Mouse (Mus musculus): ENCODE results near the gene Ncaph. TPM values are rescaled to one million over a fixed set of nuclear protein-coding genes. Genes with fewer than 3 reads are reported as not detected.
"Not testable (repeated sequence)": the region's sequence is repeated elsewhere in the genome, so short reads cannot be mapped to it uniquely, and the experiment has no call there.

The Ncaph gene
- 1 to 10 TPM; 1.4 to 2.6 TPM for total RNA-seq (2021)
- polyA plus RNA-seq (2012; rRNA removed) = 0.46 and 0.89 TPM in 2 replicates
- long read RNA-seq, partial matches to known transcripts = 0 of 4 reads
- long read RNA-seq, other reads (novel, unspliced or antisense) = 0 of 4 reads

DNA sequence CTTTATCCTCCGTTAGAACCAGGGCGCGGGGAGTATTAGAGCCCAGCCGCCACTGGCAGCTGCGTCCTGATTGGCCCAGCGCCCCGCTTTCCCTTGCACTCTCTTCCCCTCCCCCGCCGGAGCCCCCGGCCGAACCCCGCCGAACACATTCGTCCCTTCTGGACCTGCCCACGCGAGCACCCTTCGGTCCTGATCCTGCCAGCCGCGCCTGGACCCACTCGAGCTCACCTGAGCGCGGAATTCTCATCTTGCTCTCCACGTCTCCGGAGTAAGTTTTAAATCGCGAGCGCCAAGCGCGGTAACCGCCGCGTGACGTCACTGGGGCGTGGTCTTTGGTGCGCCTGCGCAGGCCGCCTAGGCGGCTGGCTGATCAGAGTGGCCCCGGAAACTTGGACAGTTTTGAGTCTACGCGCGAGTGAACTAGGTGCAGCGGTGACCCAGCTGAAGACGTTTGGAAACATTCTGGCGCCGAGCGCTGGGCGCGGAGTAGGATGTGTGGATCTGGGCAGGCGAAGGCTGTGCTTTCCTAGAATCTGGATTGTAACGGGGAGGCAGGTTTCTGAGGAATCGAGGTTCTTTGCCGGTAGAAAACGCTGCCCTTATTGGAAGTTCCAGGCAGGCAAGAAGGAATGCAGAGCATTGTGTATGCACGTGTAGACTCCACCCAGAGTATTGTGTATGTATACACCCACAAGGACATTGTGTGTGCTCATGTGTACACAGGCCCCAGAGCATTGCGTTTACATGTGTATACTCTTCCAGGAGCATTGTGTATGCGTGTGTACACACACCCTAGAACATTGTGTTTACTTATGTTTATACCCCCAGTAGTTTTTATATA is at the start of gene Ncaph:
Gene Ncaph (minus strand): TSS at position 334 of the 841 bp plus-strand sequence.
- peak; percentile 96 for DNase-seq

DNA sequence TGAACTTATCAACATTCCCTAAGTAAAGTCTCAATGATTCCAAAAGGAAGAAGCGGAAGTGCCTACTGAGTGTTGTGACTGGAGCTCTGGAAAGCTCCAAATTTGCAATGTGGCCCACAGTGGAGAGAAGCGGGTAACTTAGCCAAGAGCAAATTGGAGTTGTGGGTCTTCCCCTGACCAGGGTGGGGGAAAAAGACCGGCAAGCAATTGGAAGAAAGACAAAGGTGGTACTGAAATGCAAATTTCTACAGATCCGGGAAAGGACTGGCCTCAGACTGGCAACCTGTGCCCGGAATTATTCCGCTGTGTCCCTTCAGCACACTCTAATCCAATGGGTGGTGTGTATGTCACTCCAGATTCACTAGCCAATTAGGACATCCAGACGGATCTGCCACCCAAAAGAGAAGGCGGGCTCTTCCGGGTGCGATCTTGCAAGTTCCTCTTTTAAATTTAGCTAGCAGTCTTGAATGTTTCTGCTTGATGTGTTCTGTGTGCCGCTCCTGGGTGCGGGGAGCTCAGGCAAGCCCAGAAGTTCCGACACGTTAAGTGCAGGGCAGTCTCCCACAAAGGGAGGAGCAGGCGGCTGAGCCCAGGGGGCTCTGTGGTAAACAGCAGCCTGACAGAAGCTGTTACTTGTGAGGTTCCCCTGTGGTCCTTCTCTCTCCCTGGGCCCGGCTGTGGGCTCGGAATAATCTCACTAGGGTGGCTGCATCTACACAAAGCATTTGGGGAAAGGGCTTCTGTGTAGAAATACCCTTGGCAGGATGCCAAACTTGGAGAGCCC is 49.0 kb upstream of the Ncaph start:
- DNase-seq = peak; percentile 88

DNA sequence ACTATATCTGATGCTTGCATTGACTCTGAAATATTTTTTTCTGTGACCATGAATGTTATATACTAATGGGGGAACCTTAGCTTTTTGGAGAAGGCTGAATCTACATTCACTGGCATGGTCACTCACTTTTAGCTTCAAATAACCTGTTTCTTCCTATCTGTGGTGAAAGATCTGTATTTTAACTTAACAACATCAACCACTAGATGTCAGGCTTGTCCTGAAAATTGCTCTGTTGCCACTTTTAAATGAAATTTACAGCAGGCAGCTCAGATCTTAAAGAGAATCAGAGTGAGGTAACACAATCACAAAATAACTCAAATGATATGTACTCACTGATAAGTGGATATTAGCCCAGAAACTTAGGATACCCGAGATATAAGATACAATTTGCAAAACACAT is 32.5 kb upstream of the Ncaph start:
- DNase-seq = peak; percentile 10

DNA sequence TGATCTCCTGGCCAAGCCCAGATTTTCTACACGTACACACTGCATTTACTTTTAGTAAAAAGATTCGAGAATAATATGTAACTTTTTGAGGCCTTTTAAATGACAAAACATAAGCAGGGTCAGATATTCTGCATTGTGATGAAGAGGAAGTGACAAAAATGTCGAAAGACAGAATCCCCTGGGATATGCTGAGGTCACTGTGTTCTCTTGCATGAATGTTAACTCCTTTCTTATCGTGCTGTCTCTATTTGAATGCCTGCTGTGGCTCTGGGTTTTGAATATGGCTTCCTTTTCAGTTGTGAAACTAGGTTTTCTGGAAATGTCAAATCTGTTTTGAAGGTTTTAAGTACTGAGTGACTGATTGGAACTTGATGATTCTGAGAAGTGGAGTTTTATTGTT is 31.9 kb upstream of the Ncaph start:
- no peak for DNase-seq

DNA sequence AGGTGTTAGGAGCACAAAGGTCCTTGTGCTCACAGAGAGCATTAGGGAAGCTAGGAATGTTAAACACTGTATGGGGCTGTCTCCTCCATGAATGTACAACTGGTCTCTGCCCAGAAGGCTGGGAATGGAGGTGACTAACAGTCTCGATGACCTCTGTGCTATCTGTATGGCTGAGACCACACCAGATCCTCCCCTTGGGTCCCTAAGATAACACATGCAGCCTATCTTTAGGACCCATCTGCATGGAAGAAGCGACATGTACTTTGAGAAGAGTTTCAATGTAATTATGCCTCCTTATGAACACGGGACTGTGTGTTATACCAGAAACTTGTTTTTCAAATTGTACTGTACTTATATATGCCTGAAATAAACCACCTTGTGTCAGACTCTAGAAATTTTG is 11.9 kb upstream of the Ncaph start:
- no peak for DNase-seq

DNA sequence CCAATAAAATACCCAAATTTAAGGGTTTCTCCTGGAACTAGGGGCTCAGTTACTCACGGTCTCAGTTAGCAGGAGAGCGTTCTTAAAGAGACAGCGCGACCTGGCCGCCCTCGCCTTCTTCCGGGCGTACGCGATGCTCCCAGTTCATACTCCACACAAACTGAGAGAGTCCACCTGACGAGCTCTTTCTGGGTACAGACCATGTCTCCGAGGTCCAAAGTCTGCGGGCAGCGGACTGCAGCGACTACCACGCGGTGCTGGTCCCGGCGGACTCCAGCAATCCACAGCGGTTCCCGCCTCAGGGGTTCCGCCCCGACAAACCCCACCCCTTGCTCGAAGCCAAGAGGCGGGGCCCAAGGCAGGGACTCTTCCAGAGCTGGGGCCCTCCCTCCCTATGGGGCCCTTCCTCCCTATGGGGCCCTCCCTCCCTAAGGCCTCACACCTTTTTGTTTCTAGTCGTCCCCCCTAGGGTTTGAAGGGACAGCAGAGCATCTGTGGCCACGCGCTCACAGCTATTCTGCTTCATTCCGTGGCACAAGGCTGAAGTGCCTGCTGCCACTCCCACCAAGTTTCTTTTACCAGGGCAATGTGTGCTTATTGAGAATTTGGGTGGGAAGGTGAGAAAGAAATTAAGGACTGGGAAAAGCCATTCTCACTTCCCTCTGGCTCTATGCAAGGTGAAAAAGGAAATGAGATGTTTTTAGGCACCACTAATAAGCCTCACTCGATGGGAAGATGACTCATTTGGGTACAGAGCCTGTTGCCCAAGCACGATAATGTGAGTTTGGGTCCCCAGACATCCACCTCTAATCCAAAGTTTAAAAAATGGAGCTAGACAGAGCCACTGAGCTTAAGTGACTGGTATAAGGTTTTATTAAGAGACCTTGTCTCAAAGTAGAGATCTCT is 9.7 kb upstream of the Ncaph start, which contains the start of gene Itpripl1:
Gene Itpripl1 (minus strand): TSS at position 285 of the 906 bp plus-strand sequence.
- peak; percentile 90 for DNase-seq

DNA sequence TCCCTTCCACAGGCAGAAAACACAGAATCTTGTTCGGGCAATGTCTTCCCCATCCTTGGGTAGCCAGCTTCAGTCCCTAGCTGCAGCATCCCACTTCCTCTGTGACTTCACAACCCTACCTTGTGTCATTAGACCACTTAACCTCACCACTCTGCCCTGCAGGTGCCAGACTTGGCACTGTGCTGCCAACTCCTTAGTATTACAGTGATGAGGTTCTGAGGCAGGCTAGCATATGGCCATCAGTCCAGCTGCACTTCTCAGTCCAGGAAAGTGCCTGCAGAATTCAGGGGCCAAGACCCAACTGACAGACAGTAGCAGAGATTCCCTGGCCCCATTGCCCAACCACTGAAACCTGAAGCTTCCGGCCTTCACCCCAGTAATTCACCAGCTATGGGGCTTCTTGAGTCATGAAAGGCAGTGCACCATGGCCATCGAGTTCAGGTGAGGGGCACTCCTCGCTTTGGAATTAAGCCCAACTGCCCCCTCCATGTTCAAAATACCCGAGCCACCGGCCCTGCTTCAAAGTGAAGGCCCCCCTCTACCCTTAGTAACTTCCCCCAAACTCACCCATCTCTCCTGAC is 8.9 kb upstream of the Ncaph start:
- peak; percentile 20 for DNase-seq

DNA sequence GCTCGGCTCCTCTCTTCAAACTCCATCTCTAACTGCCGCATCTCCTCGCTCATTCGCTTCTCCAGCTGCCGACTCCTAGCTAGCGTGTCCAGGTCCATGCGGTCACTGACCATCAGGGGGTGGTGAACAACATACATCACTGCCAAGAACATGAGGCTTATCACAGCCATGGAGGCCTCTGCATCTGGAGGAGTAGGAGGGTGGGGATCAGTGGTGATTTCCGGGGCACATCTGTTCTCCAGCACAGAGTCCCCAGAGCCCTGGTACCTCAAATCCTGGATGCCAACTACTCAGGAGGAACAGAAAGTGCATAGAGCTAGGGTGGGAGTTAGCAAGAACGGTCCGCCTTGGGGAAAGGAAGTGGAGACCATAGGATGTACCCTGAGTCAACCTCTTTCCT is 8.3 kb upstream of the Ncaph start:
- no peak for DNase-seq

DNA sequence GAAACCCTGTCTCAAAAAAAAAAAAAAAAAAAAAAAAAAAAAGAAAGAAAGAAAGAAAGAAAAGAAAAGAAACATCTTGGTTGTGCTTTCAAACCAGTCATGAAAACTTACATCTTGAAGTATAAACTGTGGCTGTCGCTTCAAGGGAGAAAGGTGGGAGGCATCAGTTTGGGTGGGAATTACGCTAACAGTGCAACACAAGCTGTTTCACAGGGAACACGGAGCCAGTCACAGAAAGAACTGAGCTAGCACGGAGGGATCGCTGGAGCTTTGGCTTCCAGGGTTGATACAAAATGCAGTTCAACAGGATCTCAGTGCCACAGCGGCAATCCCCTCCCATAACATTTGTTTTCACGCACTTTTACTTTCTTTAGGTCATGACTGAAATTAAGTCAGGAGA is 6.3 kb upstream of the Ncaph start:
- DNase-seq = no peak

DNA sequence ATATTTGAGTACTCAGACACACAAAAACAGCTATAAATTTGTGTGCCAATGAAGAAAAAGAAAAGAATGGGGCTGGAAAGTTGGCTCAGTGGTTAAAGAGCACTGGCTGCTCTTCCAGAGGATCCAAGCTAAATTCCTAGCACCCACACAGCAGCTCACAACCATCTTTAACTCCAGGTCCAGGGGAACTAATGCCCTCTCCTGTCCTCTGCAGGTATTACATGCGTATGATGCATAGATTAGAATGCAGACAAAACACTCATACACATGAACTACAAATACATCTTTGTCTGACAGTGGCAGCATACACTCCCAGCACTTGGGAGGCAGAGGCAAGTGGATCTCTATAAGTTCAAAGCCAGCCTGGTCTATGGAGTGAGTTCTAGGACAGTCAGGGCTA is 5.9 kb upstream of the Ncaph start:
- DNase-seq = no peak

DNA sequence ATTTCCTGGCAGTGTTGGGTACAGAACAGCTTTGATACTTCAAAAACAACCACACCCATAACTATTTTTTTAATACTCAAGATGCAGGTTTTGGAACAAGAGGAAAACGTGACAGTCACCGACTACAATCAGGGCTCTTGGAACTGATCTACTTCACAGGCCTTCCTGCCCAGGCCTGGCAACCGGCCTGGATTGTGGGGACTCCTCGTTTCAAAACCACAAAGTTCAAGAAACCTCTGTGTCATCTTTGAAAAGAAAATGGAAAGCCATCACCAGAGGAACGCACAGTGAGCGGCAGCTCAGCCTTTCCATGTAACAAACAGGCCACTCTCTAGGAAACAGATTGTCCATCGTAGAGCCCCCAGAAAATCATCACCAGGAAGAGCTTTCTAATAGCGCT is 5.3 kb upstream of the Ncaph start:
- DNase-seq = no peak

DNA sequence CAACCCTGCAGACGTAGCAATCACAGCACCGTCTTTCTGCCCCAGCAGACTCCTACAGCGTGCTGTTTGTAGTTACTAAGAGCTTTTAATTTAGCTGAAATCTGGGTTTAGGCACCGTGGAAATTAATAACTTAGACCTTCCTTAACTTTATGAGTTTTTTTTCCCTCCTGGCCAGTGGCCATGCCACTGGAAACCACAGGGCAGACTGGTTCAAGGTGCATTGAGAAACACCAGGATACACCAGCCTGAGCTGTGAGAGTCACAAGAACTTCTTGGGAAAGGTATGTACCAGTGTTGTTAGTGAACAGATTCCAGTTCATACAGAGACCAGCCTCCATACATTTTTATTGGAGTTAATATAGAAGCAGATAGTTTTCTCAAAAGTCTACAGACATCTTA is 4.7 kb upstream of the Ncaph start:
- no peak for DNase-seq

DNA sequence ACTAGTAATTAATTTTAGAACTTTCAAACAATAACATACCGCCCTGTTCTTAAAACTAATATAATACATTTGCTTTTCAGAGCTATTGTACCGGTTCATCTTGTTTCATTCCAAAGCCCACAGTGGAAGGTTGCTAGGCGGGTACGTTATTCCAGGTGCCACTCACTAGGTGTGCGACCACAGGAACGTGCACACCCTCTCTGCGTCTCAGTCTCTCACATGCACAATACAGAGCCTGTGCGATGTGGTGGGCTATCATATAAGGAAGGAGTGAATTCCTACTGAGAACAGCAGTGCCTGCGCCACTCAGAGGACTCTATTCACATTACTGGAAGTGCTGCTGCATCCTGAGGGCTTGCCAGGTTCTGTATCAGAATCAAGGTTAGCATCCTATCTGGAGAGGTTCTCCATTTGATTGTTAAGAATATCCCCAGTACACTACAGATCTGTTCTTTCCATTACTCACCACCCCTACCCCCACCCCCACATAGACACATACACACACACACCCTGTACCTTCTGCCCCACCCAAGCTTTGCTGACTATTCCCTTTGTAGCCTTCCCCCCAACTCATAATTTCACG is 4.2 kb upstream of the Ncaph start:
- DNase-seq = no peak

DNA sequence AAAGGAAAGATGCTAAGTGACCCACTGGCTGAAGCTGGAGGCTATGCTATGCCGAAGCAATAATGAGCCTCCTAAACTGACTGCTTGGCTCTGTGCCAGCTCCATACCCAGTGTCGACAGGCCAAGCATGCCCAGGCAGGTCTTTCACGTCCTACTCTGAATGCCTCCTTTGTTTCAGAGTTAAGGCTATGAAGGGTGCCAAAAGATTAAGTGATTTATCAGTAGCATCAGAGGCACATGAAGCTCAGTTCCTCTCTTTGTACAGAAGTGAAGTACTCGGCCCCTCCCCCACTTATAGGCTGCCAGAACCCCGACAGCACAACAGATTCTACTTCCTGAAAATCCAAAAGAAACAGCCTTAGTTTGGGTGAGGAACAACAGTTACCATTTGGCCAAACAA is 3.2 kb upstream of the Ncaph start:
- DNase-seq = peak; percentile 23

DNA sequence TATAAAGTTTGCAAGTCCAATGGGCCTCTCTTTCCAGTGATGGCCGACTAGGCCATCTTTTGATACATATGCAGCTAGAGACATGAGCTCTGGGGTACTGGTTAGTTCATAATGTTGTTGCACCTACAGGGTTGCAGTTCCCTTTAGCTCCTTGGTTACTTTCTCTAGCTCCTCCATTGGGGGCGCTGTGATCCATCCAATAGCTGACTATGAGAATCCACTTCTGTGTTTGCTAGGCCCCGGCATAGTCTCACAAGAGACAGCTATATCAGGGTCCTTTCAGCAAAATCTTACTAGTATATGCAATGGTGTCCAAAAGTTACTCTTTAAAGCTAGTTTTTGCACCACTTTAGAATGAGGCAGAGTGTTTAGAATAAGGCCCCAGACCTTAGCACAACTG is 1.5 kb upstream of the Ncaph start:
- not testable (repeated sequence) for DNase-seq

DNA sequence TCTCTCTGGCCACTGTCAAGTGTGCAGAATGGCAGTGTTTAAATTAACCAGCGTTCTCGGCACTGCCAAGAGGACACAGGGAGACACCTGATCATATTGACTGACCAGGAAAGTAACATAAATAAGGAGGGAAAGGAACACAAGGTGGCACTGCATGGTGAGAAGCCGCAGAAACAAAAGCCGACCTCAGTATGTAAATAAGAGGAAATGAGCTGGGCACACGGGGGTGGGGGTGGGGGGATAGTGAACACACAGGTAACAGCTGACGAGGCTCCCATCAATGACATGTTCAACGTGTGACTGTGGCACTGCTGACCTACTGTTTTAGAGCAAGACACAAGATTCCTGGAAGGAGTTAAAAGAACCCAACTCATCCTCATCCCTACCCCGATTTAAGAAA is 2.4 kb downstream of the Ncaph start:
- no peak for DNase-seq

DNA sequence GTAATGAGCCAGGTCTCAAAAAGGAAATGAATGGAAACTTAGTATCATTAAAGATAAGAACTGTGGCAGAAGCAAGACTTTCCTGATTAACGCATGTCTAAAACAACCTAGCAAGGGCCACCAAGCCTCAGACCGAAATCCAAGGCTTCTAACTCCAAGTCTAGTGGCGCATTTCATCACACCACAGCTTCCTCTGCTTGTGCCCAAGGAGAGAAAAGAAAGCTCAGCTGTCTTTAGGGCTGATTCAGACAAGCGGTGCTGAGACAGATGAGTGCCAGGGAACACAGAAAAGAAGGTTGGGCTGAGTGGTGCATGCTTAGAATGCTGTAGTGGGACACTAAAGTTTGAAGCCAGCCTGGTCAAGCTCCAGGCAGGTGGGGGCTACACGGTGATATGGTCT is 4.8 kb downstream of the Ncaph start:
- DNase-seq = no peak

DNA sequence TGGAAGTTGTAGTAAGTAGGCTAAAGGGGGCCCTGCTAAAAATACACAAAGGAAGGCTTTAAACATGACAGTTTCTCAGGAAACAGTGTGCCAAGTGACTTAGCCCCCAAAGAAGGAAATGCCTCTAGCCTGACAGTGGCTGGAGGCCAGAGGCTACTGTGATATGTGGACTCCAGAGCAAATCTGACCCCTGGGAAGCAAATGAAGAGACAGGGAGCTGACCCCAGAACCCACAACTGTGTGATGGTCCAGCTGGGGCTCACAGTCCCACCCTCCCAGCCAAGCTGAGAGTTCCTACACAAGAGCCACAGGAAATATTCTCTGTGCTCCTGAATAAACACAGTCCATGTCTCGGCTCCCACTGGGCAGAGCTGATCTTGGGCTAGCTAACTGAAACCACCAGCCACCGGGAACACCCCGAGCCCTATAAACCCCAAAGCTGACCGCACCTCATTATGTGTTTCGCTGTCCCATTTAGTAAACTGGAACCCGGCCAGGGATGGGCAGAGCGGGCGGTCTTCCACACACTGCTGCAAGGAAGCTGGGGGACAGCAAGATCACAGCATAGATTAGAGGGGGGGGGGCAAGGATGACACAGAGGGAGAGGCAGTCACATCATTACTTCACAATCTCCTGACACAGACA is 12.0 kb downstream of the Ncaph start:
- peak; percentile 15 for DNase-seq

DNA sequence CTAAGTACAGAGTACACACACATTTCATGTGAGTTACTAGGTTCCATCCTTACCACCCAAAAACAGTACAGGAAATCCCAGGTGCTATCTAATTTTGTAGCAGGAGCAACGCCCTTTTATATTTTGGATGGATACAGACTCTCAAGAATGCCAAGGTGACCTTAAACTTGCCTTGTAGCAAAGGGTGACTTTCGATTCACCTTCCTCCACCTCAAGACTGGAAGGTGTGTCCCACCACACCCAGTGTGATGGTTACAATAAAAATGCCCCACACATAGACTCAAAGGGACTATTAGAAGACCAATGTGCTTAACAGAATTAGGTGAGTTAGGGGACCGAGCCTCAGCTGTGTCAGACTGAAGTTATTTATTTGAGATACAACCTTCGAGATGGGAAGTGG is 24.8 kb downstream of the Ncaph start:
- DNase-seq = no peak

DNA sequence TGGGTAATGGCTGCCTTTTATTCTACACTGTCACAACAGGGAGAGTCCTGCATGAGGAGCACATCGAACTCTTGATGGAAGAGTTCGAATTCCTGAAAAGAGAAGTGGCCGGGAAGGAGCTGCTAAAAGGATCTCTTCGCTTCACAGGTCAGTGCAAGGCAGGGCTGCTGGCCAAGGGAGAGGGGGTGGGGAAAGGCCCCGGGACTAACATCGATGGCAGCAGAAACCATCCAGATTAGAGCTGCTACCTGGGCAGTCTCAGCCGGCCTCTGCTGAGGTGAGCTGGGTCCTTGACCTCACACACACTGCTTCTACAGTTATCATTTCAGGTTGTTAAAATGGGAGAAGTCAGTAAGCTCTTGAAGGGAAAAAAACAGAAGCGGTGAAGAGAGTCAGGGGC is 41.8 kb downstream of the Ncaph start:
- no peak for DNase-seq

DNA sequence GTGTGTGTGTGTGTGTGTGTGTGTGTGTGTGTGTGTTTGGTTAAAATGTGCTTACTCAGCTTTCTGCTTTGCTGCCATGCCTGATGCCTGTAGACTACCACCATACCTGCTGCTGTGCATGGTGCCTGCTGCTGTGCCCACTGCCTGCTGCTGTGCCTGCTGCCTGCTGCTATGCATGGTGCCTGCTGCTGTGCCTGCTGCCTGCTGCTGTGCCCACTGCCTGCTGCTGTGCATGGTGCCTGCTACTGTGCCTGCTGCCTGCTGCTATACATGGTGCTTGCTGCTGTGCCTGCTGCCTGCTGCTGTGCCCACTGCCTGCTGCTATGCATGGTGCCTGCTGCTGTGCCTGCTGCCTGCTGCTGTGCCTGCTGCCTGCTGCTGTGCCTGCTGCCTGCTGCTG is 43.6 kb downstream of the Ncaph start:
- not testable (repeated sequence) for DNase-seq
